Mouse (Mus musculus): Measurements from ENCODE around the gene Nmb. TPM values are rescaled to one million over a fixed set of nuclear protein-coding genes. Genes with fewer than 3 reads are reported as not detected.

The Nmb gene
- polyA plus RNA-seq, 1 experiment from 2014 or later, result 7.6 TPM

DNA sequence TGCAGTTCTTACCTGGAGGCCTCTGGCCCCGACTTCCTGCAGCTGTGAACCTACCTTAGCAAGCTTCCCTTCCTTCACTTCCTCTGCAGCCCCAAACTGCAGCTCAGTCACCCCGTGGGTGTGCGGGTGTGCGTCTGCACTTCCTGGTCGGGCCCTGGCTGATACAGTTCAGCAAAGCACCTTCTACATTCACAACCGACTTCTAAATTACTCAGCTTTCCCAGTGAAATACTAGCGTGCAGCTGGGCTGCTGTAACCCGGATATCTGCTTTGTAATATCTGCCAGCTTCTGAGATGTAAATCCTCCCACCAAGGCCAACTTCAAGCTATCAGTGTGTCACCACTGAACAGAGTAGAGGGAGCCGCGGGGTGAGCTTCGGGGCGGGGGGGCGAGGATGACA, 15.0 kb downstream of the Nmb start:
- WGBS, result 87% methylated on average over 13 of the region's 13 CpGs
- peaks cover 15% of the 10 kb centered on the region for H3K36me3 ChIP-seq (ENCODE audit: control insufficient read depth, insufficient read depth, low read length)

DNA sequence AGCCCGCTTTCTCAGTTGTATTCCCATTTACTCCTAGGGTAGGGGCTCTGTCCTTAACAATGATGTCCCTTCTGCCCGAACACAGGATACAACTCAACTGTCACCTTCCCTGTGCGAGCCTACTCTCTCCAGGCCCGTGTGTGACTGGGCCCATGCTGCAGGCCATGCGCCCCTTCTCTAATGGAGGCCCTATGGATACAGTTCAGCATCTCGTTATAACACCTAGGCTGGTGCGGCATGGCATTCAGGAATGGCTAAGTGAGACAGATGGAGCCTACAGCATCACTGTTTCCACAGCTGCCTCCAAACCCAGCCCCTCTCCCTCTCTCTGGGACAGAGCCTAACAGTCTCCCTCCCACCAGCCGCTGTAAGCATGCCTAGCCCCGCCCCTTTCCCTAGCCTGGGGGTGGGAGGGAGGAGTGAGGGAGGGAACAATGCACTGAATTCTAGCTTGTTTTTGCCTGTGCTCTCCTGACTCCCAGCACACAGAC, 15.8 kb downstream of the Nmb start:
- H3K9ac ChIP-seq (ENCODE audit: low read depth, low read length), result no peak overlapping the region
- 38% methylated on average over 9 of the region's 9 CpGs for WGBS
- peak; percentile 72 for ATAC-seq
- H3K4me2 ChIP-seq (ENCODE audit: low read length), result no peak overlapping the region
- peaks cover 15% of the 10 kb centered on the region for H3K36me3 ChIP-seq (ENCODE audit: control insufficient read depth, insufficient read depth, low read length)
- peak overlapping the region; percentile 19 for H3K27ac ChIP-seq (ENCODE audit: low read depth, low read length)
- no peaks in the 10 kb centered on the region for H3K27me3 ChIP-seq (replicated peaks; ENCODE audit: control insufficient read depth, insufficient read depth, low read length)
- H3K9me3 ChIP-seq (ENCODE audit: control insufficient read depth, low read length), result no peaks in the 10 kb centered on the region
- H3K4me1 ChIP-seq (ENCODE audit: control insufficient read depth, insufficient read depth, low read depth, low read length), result no peaks in the 10 kb centered on the region; the same call in 1 of the 2 replicates
- no peak overlapping the region for H3K4me3 ChIP-seq (ENCODE audit: low read length)

More for the DNA sequence above, 15.0 kb downstream of the Nmb start:
- H3K9ac ChIP-seq (ENCODE audit: low read depth, low read length), result 0 out of 2 replicates have a peak overlapping the region, but pooled peaks have one; percentile 2
- H3K4me3 ChIP-seq (ENCODE audit: low read length), result no peak overlapping the region
- H3K27ac ChIP-seq (ENCODE audit: low read depth, low read length), result no peak overlapping the region
- no peaks in the 10 kb centered on the region for H3K27me3 ChIP-seq (replicated peaks; ENCODE audit: control insufficient read depth, insufficient read depth, low read length)
- H3K9me3 ChIP-seq (ENCODE audit: control insufficient read depth, low read length), result no peaks in the 10 kb centered on the region
- H3K4me2 ChIP-seq (ENCODE audit: low read length), result no peak overlapping the region
- ATAC-seq, result no peak
- no peaks in the 10 kb centered on the region; the same call in 1 of the 2 replicates for H3K4me1 ChIP-seq (ENCODE audit: control insufficient read depth, insufficient read depth, low read depth, low read length)

DNA sequence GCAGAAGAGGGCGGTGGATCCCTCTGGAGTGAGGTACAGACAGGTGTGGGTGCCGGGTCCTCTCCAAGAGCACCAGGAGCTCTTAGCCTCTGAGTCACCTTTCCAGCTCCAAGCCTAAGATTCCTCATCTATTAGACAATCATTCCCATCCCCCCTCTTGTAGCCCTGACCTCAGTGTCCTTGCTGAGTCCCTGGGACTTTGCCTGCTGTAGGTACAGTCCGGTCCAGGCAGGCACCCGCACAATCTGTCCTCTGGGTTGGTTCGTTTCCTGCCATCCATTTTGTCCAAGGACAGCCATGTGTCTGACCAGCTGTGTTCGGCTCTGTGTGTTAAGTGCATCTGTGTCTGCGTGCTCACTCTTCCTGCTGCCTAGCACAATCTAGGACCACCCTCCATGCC, 16.3 kb downstream of the Nmb start:
- Histone ChIP-seq H3K9me3 (ENCODE audit: control insufficient read depth, low read length) (no peaks in the 10 kb centered on the region), H3K4me1 (ENCODE audit: control insufficient read depth, insufficient read depth, low read depth, low read length) (no peaks in the 10 kb centered on the region; the same call in 1 of the 2 replicates), H3K9ac (ENCODE audit: low read depth, low read length) (no peak overlapping the region), H3K4me3 (ENCODE audit: low read length) (no peak overlapping the region), H3K27me3 (replicated peaks; ENCODE audit: control insufficient read depth, insufficient read depth, low read length) (no peaks in the 10 kb centered on the region), H3K4me2 (ENCODE audit: low read length) (no peak overlapping the region), H3K27ac (ENCODE audit: low read depth, low read length) (peak overlapping the region; percentile 19), H3K36me3 (ENCODE audit: control insufficient read depth, insufficient read depth, low read length) (peaks cover 15% of the 10 kb centered on the region)
- 67% methylated on average over 7 of the region's 7 CpGs for WGBS
- ATAC-seq, result peak; percentile 24

DNA sequence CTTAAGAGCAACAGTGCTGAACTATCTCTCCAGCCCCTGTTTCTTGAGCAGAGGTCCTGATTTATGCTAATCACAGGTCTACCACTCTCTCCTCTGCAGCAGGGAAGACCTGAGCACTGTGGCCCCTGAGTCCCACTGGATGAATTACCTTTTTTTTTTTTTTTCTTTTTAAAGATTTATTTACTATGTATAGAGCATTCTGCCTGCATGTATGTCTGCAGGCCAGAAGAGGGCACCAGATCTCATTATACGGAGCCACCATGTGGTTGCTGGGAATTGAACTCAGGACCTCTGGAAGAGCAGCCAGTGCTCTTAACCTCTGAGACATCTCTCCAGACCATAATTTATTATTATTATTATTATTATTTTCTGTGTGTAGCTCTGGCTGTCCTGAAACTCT, 19.2 kb downstream of the Nmb start:
- ATAC-seq, result no peak
- Histone ChIP-seq H3K36me3 (ENCODE audit: control insufficient read depth, insufficient read depth, low read length) (peaks cover under 1% of the 10 kb centered on the region; the same call in 1 of the 2 replicates), H3K4me3 (ENCODE audit: low read length) (no peak overlapping the region), H3K9ac (ENCODE audit: low read depth, low read length) (no peak overlapping the region), H3K27me3 (replicated peaks; ENCODE audit: control insufficient read depth, insufficient read depth, low read length) (no peaks in the 10 kb centered on the region), H3K27ac (ENCODE audit: low read depth, low read length) (no peak overlapping the region), H3K4me1 (ENCODE audit: control insufficient read depth, insufficient read depth, low read depth, low read length) (peaks cover 4% of the 10 kb centered on the region), H3K9me3 (ENCODE audit: control insufficient read depth, low read length) (no peaks in the 10 kb centered on the region), H3K4me2 (ENCODE audit: low read length) (no peak overlapping the region)
- 27% methylated on average over 1 of the region's 1 CpGs for WGBS

DNA sequence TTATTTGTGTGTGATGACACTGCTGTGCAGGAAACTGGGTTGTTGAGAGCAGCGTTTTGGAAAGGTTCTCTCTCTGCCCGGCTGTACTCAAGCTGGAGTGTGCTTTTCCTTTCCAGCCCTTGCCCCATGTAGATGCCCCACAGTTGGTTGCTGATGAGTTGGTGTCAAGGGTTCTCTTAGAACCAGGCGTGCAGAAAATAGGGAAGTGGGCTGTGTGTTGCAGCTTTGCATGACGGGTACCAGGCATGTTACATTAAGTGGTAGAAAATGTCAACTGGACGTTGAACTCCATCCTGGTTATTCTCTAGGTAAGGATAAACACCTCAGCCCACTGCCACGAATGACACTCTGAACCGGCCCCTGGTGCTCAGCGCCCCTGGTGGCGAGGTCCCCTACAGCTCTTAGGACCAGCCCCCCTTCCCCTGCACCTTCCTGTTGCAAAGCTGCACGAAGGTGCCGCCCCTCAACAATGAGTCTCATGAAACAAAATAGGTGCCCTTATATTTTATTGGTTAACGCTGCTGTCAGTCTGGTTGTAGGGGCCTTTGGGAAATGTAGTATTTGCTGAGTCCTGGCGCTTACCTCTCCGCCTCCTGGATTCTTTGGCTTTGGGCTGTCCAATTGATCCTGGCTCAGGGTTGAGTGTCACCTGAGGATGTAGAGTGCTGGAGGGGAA, 21.9 kb downstream of the Nmb start:
- peak overlapping the region; percentile 41; the same call in 1 of the 2 replicates for H3K9ac ChIP-seq (ENCODE audit: low read depth, low read length)
- peaks cover 4% of the 10 kb centered on the region for H3K4me1 ChIP-seq (ENCODE audit: control insufficient read depth, insufficient read depth, low read depth, low read length)
- 26% methylated on average over 14 of the region's 14 CpGs for WGBS
- no peaks in the 10 kb centered on the region for H3K27me3 ChIP-seq (replicated peaks; ENCODE audit: control insufficient read depth, insufficient read depth, low read length)
- H3K9me3 ChIP-seq (ENCODE audit: control insufficient read depth, low read length), result no peaks in the 10 kb centered on the region
- peak overlapping the region; percentile 58 for H3K4me2 ChIP-seq (ENCODE audit: low read length)
- no peaks in the 10 kb centered on the region for H3K36me3 ChIP-seq (ENCODE audit: control insufficient read depth, insufficient read depth, low read length)
- ATAC-seq, result peak; percentile 86
- no peak overlapping the region for H3K27ac ChIP-seq (ENCODE audit: low read depth, low read length)
- H3K4me3 ChIP-seq (ENCODE audit: low read length), result peak overlapping the region; percentile 26

DNA sequence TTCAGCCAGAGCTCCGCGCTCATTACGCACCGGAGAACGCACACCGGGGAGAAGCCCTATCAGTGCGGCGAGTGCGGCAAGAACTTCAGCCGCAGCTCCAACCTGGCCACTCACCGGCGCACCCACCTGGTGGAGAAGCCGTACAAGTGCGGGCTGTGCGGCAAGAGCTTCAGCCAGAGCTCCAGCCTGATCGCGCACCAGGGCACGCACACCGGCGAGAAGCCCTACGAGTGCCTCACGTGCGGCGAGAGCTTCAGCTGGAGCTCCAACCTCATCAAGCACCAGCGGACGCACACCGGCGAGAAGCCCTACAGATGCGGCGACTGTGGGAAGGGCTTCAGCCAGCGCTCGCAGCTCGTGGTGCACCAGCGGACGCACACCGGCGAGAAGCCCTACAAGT, 29.1 kb downstream of the Nmb start:
- Histone ChIP-seq H3K27me3 (replicated peaks; ENCODE audit: control insufficient read depth, insufficient read depth, low read length) (no peaks in the 10 kb centered on the region), H3K4me2 (ENCODE audit: low read length) (no peak overlapping the region), H3K4me3 (ENCODE audit: low read length) (no peak overlapping the region), H3K9ac (ENCODE audit: low read depth, low read length) (no peak overlapping the region), H3K9me3 (ENCODE audit: control insufficient read depth, low read length) (no peaks in the 10 kb centered on the region), H3K36me3 (ENCODE audit: control insufficient read depth, insufficient read depth, low read length) (peaks cover 36% of the 10 kb centered on the region), H3K27ac (ENCODE audit: low read depth, low read length) (no peak overlapping the region), H3K4me1 (ENCODE audit: control insufficient read depth, insufficient read depth, low read depth, low read length) (no peaks in the 10 kb centered on the region)
- no peak for ATAC-seq
- WGBS, result 31% methylated on average over 37 of the region's 37 CpGs

DNA sequence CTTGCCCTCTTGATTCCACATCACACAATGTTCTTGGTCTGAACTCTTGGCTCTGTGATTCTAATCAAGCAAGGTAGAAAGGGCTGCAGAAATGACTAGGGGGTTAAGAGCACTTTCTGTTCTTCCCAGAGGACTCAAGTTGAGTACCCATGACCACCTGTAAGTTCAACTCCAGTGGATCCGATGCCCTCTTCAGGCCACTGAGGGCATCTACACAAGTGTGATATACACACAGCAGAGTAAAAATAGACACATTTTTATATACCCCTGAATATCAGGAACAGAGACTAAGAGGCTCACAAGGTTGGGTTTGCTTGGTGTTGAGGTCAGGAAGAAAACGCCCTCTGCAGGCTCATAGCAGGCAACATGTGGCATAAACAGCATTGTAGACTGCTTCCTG, 31.2 kb downstream of the Nmb start:
- Histone ChIP-seq H3K4me3 (ENCODE audit: low read length) (no peak overlapping the region), H3K27me3 (replicated peaks; ENCODE audit: control insufficient read depth, insufficient read depth, low read length) (no peaks in the 10 kb centered on the region), H3K27ac (ENCODE audit: low read depth, low read length) (no peak overlapping the region), H3K36me3 (ENCODE audit: control insufficient read depth, insufficient read depth, low read length) (peaks cover 39% of the 10 kb centered on the region), H3K4me1 (ENCODE audit: control insufficient read depth, insufficient read depth, low read depth, low read length) (no peaks in the 10 kb centered on the region), H3K9ac (ENCODE audit: low read depth, low read length) (no peak overlapping the region), H3K4me2 (ENCODE audit: low read length) (no peak overlapping the region), H3K9me3 (ENCODE audit: control insufficient read depth, low read length) (no peaks in the 10 kb centered on the region)
- WGBS, result 98% methylated on average over 2 of the region's 2 CpGs
- no peak for ATAC-seq

DNA sequence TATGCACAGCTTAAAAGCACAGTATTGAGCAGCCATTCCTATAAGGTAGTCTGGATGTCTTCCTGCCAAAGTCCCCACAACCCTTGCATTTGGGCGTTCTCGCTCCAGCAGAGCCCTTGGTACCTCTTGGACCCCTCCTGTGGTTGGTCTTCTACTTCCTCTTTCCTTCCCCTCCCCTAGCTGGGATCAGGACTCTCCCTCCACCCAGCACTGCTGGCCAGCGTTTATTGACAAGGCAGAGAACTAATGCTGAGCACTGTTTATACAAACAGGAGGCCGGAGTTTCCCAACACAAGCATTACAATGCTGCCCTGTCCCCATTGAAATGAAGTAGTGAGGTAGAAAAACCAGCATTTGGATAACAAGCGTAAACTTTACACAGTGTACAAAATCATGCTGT, 31.8 kb downstream of the Nmb start:
- Histone ChIP-seq H3K27ac (ENCODE audit: low read depth, low read length) (no peak overlapping the region), H3K9ac (ENCODE audit: low read depth, low read length) (no peak overlapping the region), H3K36me3 (ENCODE audit: control insufficient read depth, insufficient read depth, low read length) (peaks cover 45% of the 10 kb centered on the region), H3K4me3 (ENCODE audit: low read length) (no peak overlapping the region), H3K27me3 (replicated peaks; ENCODE audit: control insufficient read depth, insufficient read depth, low read length) (no peaks in the 10 kb centered on the region), H3K4me2 (ENCODE audit: low read length) (no peak overlapping the region), H3K4me1 (ENCODE audit: control insufficient read depth, insufficient read depth, low read depth, low read length) (no peaks in the 10 kb centered on the region), H3K9me3 (ENCODE audit: control insufficient read depth, low read length) (no peaks in the 10 kb centered on the region)
- 76% methylated on average over 5 of the region's 5 CpGs for WGBS
- ATAC-seq, result no peak

DNA sequence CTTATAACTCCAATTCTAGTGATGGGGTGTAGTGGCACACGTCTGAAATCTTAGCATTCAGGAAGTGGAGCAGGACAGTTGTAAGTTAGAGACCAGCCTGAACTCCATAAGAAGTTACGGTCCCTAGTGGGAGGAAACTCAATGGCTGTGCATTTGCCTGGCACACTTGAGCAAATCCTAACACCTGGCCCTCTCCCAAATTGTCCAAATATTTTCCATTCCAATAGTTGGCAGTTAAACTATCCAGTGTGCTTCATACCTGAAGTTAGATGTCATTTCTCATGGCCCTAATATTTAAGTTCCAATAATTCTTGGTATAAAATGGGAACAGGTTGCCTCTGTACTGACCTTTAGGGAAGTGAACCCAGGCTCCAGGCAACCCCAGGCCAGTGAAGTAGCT, 36.2 kb downstream of the Nmb start:
- Histone ChIP-seq H3K36me3 (ENCODE audit: control insufficient read depth, insufficient read depth, low read length) (peaks cover 36% of the 10 kb centered on the region), H3K4me1 (ENCODE audit: control insufficient read depth, insufficient read depth, low read depth, low read length) (peaks cover 14% of the 10 kb centered on the region), H3K9ac (ENCODE audit: low read depth, low read length) (no peak overlapping the region), H3K4me2 (ENCODE audit: low read length) (no peak overlapping the region), H3K27ac (ENCODE audit: low read depth, low read length) (no peak overlapping the region), H3K27me3 (replicated peaks; ENCODE audit: control insufficient read depth, insufficient read depth, low read length) (no peaks in the 10 kb centered on the region), H3K4me3 (ENCODE audit: low read length) (no peak overlapping the region), H3K9me3 (ENCODE audit: control insufficient read depth, low read length) (no peaks in the 10 kb centered on the region)
- 88% methylated on average over 2 of the region's 2 CpGs for WGBS
- no peak for ATAC-seq
